Mouse (Mus musculus) kidney, embryonic 15.5 days (tissue): ENCODE data around the gene Iqcf3. TPM values are rescaled to one million over a fixed set of nuclear protein-coding genes. Genes with fewer than 3 reads are reported as not detected.
A peak's percentile ranks its signal among the peaks of the same experiment; 100 is the strongest.

Source experiments
- ATAC-seq: fragments of 200-750 bp; cut with Nextera tagmentation; replicated peaks from 2 replicates; pipeline ENCODE4 v1.8.0; 2017; ENCODE audit warnings: moderate TSS enrichment; ENCODE audit not compliant: low FRiP score
- H3K27ac ChIP-seq: fragments of 300-500 bp; sonication (generic); 2 replicates; pipeline ENCODE4 v1.5.1; 2015; ENCODE audit warnings: mild to moderate bottlenecking, inconsistent platforms
- H3K27me3 ChIP-seq: fragments of 300-500 bp; sonication (generic); 2 replicates; pipeline ENCODE4 v1.6.1; 2015; ENCODE audit warnings: inconsistent platforms
- H3K36me3 ChIP-seq: fragments of 300-500 bp; sonication (generic); 2 replicates; pipeline ENCODE4 v1.6.1; 2015; ENCODE audit warnings: inconsistent platforms
- H3K4me1 ChIP-seq: fragments of 300-500 bp; sonication (generic); 2 replicates; pipeline ENCODE4 v1.6.1; 2015; ENCODE audit warnings: inconsistent platforms
- H3K4me2 ChIP-seq: fragments of 300-500 bp; sonication (generic); 2 replicates; pipeline ENCODE4 v1.6.1; 2015; ENCODE audit warnings: moderate library complexity, mild to moderate bottlenecking, inconsistent platforms
- H3K4me3 ChIP-seq: fragments of 300-500 bp; sonication (generic); replicated peaks from 2 replicates; pipeline ENCODE4 v1.5.1; 2015; ENCODE audit warnings: mild to moderate bottlenecking, inconsistent platforms
- H3K9ac ChIP-seq: fragments of 300-500 bp; sonication (generic); 2 replicates; pipeline ENCODE4 v1.6.1; 2015; ENCODE audit warnings: mild to moderate bottlenecking, inconsistent platforms
- H3K9me3 ChIP-seq: fragments of 300-500 bp; sonication (generic); replicated peaks from 2 replicates; pipeline ENCODE4 v1.6.1; 2016; ENCODE audit warnings: inconsistent platforms
- WGBS: fragments of 180-500 bp; shearing (Covaris S2); methylation state at CpG from one replicate; pipeline ENCODE4 v1.1.7; 2015; ENCODE audit warnings: mixed read lengths; 5-methylcytosine and 5-hydroxymethylcytosine counted together
- polyA plus RNA-seq: library from polyadenylated mRNA; unstranded; fragments of >200 nt; fragmentation: Nextera tagmentation; extraction: Ambion mirVana; gene quantifications from 2 replicates; pipeline ENCODE4 v1.2.1, GENCODE M21; 2015

Gene Iqcf3
- polyA plus RNA-seq, 1 experiment from 2014 or later, result not detected

DNA sequence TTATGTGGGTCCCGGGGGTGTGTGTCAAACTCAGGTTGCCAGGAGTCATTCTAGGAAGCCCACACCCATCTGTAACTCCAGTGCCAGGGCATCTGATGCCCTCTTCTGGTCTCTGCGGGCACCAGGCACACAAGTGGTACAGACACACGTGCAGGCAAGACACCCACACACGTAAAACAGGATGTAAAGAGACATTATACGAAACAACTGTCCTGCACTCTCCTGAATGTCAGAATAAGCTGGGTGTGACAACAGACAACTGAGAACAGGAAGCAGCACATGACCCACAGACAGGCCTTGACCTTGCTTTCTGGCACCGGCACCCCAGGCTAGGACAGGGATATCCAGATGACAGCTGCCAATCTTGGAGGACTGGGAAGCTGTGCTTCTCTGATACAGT is 92.1 kb downstream of the Iqcf3 start:
- peaks cover 47% of the 10 kb centered on the region for H3K4me1 ChIP-seq
- no peak for ATAC-seq
- H3K4me2 ChIP-seq, result no peak overlapping the region
- no peak overlapping the region for H3K9ac ChIP-seq
- WGBS, result 57% methylated on average over 6 of the region's 6 CpGs
- no peaks in the 10 kb centered on the region for H3K36me3 ChIP-seq
- no peaks in the 10 kb centered on the region for H3K9me3 ChIP-seq
- no peak overlapping the region for H3K4me3 ChIP-seq
- no peak overlapping the region for H3K27ac ChIP-seq
- H3K27me3 ChIP-seq, result peaks cover 6% of the 10 kb centered on the region; the same call in 1 of the 2 replicates

DNA sequence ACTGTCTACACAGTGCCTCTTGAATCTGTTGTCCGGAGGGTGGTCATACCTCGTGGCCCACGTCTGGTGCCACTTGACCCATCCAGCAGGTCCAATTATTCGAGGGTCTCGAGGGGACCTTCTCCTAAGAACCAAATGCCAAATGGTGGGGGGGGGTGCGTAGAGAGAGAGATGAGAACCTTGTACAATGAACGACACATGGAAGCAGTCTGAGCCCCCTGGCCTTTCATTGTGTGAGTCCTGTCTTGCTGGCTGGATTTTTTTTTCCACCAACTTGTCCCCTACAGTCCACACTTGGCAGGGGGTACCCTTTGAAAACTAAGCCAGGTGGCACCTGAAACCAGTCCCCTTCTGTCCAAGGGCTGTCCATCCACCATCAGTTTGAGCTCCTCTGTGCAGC is 93.7 kb downstream of the Iqcf3 start:
- Histone ChIP-seq H3K9me3 (no peaks in the 10 kb centered on the region), H3K4me2 (no peak overlapping the region), H3K27me3 (peaks cover 6% of the 10 kb centered on the region; the same call in 1 of the 2 replicates), H3K27ac (no peak overlapping the region), H3K4me1 (peaks cover 47% of the 10 kb centered on the region), H3K9ac (no peak overlapping the region), H3K36me3 (peaks cover 14% of the 10 kb centered on the region), H3K4me3 (no peak overlapping the region)
- ATAC-seq, result no peak
- 81% methylated on average over 7 of the region's 7 CpGs for WGBS

GRCm38 (mm10) chr9:106466721-106467120 is 94.7 kb downstream of the Iqcf3 start:
- WGBS, result 90% methylated on average over 6 of the region's 6 CpGs
- H3K4me2 ChIP-seq, result no peak overlapping the region
- ATAC-seq, result no peak
- no peak overlapping the region for H3K9ac ChIP-seq
- peaks cover 23% of the 10 kb centered on the region for H3K36me3 ChIP-seq
- no peak overlapping the region for H3K27ac ChIP-seq
- H3K27me3 ChIP-seq, result peaks cover 6% of the 10 kb centered on the region; the same call in 1 of the 2 replicates
- no peak overlapping the region for H3K4me3 ChIP-seq
- H3K9me3 ChIP-seq, result no peaks in the 10 kb centered on the region
- H3K4me1 ChIP-seq, result peaks cover 40% of the 10 kb centered on the region

DNA sequence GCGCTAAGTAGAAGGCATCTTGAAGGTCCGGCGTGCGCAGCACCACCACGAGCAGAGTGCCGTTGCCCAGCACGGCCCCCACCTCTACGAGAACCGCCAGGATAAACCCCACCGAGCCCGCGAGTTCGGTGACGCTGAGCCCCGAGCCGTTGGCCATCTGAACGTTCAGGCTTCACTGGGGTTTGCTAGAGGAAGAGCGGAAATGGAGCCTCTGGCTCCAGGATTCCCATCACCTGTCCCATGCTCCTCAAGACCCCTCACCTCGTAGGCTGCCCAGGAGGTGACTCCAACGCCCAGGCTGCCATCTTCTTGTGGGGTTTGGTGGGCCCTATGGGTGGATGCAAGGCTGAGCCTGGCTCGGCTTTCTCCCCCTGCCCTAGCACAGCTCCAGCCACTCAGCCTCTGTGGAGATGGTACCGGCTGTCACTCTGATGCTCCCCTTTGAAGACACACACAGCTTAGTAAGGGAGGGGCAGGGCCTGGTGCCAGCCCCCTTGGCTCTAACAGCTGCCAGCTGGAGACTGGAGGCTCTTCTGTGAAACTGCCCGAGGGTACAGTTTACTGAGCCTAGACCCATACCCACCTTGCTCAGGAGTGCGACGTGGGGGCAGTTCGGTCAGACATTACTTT is 95.7 kb downstream of the Iqcf3 start, which contains the start of gene Gpr62:
TSS of gene Gpr62 (minus strand) at position 368 of the 630 bp plus-strand sequence.
- Histone ChIP-seq H3K27ac (peak within 1 kb of the TSS; percentile 59), H3K27me3 (peaks cover 6% of the 10 kb centered on the region; the same call in 1 of the 2 replicates), H3K4me1 (peaks cover 37% of the 10 kb centered on the region), H3K9ac (peak within 1 kb of the TSS; percentile 59), H3K9me3 (no peaks in the 10 kb centered on the region), H3K4me3 (peak within 1 kb of the TSS; percentile 59), H3K36me3 (peaks cover 32% of the 10 kb centered on the region), H3K4me2 (peak within 1 kb of the TSS; percentile 98)
- ATAC-seq, result no peak
- WGBS, result 24% methylated on average over 26 of the region's 26 CpGs

GRCm38 (mm10) chr9:106464751-106465541 is 96.5 kb downstream of the Iqcf3 start:
- peaks cover 40% of the 10 kb centered on the region for H3K36me3 ChIP-seq
- peaks cover 45% of the 10 kb centered on the region for H3K4me1 ChIP-seq
- H3K9me3 ChIP-seq, result no peaks in the 10 kb centered on the region
- H3K9ac ChIP-seq, result peak overlapping the region; percentile 59
- H3K27me3 ChIP-seq, result peaks cover 6% of the 10 kb centered on the region; the same call in 1 of the 2 replicates
- H3K4me2 ChIP-seq, result peak overlapping the region; percentile 98
- peak; percentile 78 for ATAC-seq
- WGBS, result 2% methylated on average over 99 of the region's 99 CpGs
- peak overlapping the region; percentile 59 for H3K4me3 ChIP-seq
- peak overlapping the region; percentile 59 for H3K27ac ChIP-seq

GRCm38 (mm10) chr9:106463122-106464063 is 98.0 kb downstream of the Iqcf3 start:
- Histone ChIP-seq H3K9me3 (no peaks in the 10 kb centered on the region), H3K4me3 (no peak overlapping the region), H3K4me1 (peaks cover 60% of the 10 kb centered on the region), H3K9ac (no peak overlapping the region), H3K36me3 (peaks cover 42% of the 10 kb centered on the region), H3K4me2 (no peak overlapping the region), H3K27me3 (peaks cover 6% of the 10 kb centered on the region; the same call in 1 of the 2 replicates), H3K27ac (no peak overlapping the region)
- WGBS, result 77% methylated on average over 21 of the region's 21 CpGs
- no peak for ATAC-seq

GRCm38 (mm10) chr9:106462430-106462800 is 99.0 kb downstream of the Iqcf3 start:
- Histone ChIP-seq H3K36me3 (peaks cover 42% of the 10 kb centered on the region), H3K27me3 (peaks cover 6% of the 10 kb centered on the region; the same call in 1 of the 2 replicates), H3K9ac (no peak overlapping the region), H3K4me1 (peaks cover 69% of the 10 kb centered on the region), H3K4me2 (no peak overlapping the region), H3K9me3 (no peaks in the 10 kb centered on the region), H3K4me3 (no peak overlapping the region), H3K27ac (no peak overlapping the region)
- ATAC-seq, result no peak
- WGBS, result 94% methylated on average over 12 of the region's 12 CpGs

DNA sequence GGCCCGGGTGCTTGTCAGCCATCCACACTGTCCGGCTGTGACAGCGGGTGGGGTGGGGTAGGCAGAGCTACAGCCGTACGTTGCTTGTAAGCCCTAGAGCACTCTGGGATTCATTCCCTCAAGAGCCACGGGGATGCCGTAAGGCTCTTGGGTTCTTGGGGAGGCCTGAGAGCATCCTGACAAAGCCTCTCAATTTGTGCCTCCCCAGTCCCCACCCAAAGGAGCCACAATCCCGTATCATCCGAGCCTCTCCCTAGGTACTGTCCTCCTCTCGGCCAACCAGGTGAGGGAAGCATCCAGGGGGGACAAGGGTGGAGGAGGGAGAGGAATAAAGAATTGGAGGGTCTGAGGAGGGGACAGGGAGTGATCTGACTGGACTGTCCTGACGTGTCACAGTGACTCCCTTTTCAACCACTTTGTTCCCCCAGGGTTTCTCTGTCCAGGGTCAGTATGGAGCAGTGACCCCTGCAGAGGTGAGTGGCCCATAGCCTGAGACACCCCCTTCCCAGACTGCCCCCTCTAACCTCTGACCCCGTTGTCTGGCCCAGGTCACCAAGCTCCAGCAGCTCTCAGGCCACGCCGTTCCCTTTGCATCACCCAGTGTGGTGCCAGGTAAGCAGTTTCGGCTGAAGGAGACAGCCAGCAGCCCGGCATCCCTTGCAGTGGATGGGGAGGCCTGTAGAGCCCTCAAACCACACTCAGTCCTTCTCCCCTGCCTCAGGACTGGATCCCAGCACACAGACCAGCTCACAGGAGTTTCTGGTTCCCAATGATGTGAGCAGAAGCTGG is 99.6 kb downstream of the Iqcf3 start:
- H3K9me3 ChIP-seq, result no peaks in the 10 kb centered on the region
- ATAC-seq, result no peak
- H3K36me3 ChIP-seq, result peaks cover 42% of the 10 kb centered on the region
- H3K27ac ChIP-seq, result no peak overlapping the region
- H3K27me3 ChIP-seq, result peaks cover 6% of the 10 kb centered on the region; the same call in 1 of the 2 replicates
- peaks cover 74% of the 10 kb centered on the region for H3K4me1 ChIP-seq
- no peak overlapping the region for H3K9ac ChIP-seq
- H3K4me3 ChIP-seq, result no peak overlapping the region
- WGBS, result 79% methylated on average over 16 of the region's 16 CpGs
- no peak overlapping the region for H3K4me2 ChIP-seq

- 73% methylated on average over 9 of the region's 9 CpGs for WGBS
- Histone ChIP-seq H3K9ac (no peak overlapping the region), H3K4me2 (no peak overlapping the region), H3K4me3 (no peak overlapping the region), H3K4me1 (peaks cover 82% of the 10 kb centered on the region), H3K36me3 (peaks cover 42% of the 10 kb centered on the region), H3K9me3 (no peaks in the 10 kb centered on the region), H3K27ac (peak overlapping the region; percentile 64; the same call in 1 of the 2 replicates), H3K27me3 (peaks cover 4% of the 10 kb centered on the region; the same call in 1 of the 2 replicates)
- ATAC-seq, result no peak
These were observed 100.4 kb downstream of the Iqcf3 start for GRCm38 (mm10) chr9:106461026-106461415.

- Histone ChIP-seq H3K4me2 (peak overlapping the region; percentile 12; the same call in 1 of the 2 replicates), H3K9me3 (no peaks in the 10 kb centered on the region), H3K27me3 (no peaks in the 10 kb centered on the region), H3K36me3 (peaks cover 42% of the 10 kb centered on the region), H3K4me3 (no peak overlapping the region), H3K27ac (peak overlapping the region; percentile 64), H3K9ac (no peak overlapping the region), H3K4me1 (peaks cover 82% of the 10 kb centered on the region)
- 58% methylated on average over 18 of the region's 18 CpGs for WGBS
- no peak for ATAC-seq
These were observed 100.9 kb downstream of the Iqcf3 start for GRCm38 (mm10) chr9:106460401-106461025.
